Mouse (Mus musculus): ENCODE measurements around the gene Mbtd1.

DNA sequence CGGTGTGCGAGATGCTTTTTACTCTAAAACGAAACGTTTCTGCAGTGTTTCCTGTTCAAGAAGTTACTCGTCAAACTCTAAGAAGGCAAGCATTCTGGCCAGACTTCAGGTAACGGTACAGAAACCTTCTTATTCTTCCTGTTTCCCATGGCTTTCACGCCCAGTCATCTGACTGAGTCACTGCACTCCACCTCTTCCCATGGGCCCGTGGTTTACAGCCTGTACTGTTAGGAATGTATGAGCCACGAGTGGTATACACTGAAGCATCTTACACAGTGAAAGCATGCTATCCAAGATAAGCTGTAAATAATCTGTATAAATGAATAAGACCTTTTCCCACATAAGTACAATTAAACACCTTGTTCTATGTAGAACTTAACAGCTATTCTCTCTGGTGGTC, 23.2 kb downstream of the Mbtd1 start:
- TF ChIP-seq POLR2A (IDR thresholded peaks at IDR 0.05; ENCODE audit: borderline replicate concordance, extremely low read depth, low read depth, low read length) (no peak), CTCF (IDR thresholded peaks at IDR 0.05; ENCODE audit: insufficient read depth, low read length) (no peak)

All from lung, adult 2 months (tissue).